Mouse (Mus musculus) intestine, postnatal 0 days (tissue): ENCODE data around the gene Tmem35b. TPM values are rescaled to one million over a fixed set of nuclear protein-coding genes. Genes with fewer than 3 reads are reported as not detected.

Experiments
- ATAC-seq: fragments of 200-750 bp; cut with Nextera tagmentation; 2 replicates; pipeline ENCODE4 v1.8.0; 2017; ENCODE audit warnings: mild to moderate bottlenecking, moderate TSS enrichment, moderate library complexity
- H3K27ac ChIP-seq: fragments of 300-500 bp; sonication (generic); 2 replicates; pipeline ENCODE4 v1.5.1; 2014; ENCODE audit warnings: mild to moderate bottlenecking, low read depth, low read length, moderate library complexity
- H3K27me3 ChIP-seq: fragments of 300-500 bp; sonication (generic); replicated peaks from 2 replicates; pipeline ENCODE4 v1.6.1; 2014; ENCODE audit warnings: low read length, mixed read lengths; ENCODE audit not compliant: control insufficient read depth, insufficient read depth
- H3K36me3 ChIP-seq: fragments of 300-500 bp; sonication (generic); 2 replicates; pipeline ENCODE4 v1.6.1; 2014; ENCODE audit warnings: mild to moderate bottlenecking, moderate library complexity; ENCODE audit not compliant: control insufficient read depth, insufficient read depth
- H3K4me1 ChIP-seq: fragments of 300-500 bp; sonication (generic); replicated peaks from 2 replicates; pipeline ENCODE4 v1.6.1; 2014; ENCODE audit warnings: antibody characterized with exemption, low read length, mixed read lengths; ENCODE audit not compliant: control insufficient read depth, insufficient read depth
- H3K4me2 ChIP-seq: fragments of 300-500 bp; sonication (generic); replicated peaks from 2 replicates; pipeline ENCODE4 v1.6.1; 2014; ENCODE audit warnings: low read depth, mild to moderate bottlenecking, moderate library complexity
- H3K4me3 ChIP-seq: fragments of 300-500 bp; sonication (generic); 2 replicates; pipeline ENCODE4 v1.5.1; 2014; ENCODE audit warnings: low read depth, low read length
- H3K9ac ChIP-seq: fragments of 300-500 bp; sonication (generic); 2 replicates; pipeline ENCODE4 v1.6.1; 2014; ENCODE audit warnings: mild to moderate bottlenecking, low read depth, low read length
- H3K9me3 ChIP-seq: fragments of 300-500 bp; sonication (generic); 2 replicates; pipeline ENCODE4 v1.6.1; 2016; ENCODE audit warnings: mixed run types; ENCODE audit not compliant: control insufficient read depth
- CTCF ChIP-seq: sonication (generic); IDR thresholded peaks from 2 replicates; pipeline ENCODE4 v1.5.1; 2016; ENCODE audit warnings: low read depth, mild to moderate bottlenecking, control low read depth, antibody characterized with exemption, moderate library complexity
- WGBS: fragments of 180-500 bp; shearing (Covaris S2); extraction: QIAGEN DNeasy Blood & Tissue Kit; methylation state at CpG from one replicate; pipeline ENCODE4 v1.1.7; 2014; 5-methylcytosine and 5-hydroxymethylcytosine counted together
- polyA plus RNA-seq: library from polyadenylated mRNA; unstranded; fragments of >200 nt; fragmentation: Nextera tagmentation; extraction: Ambion mirVana; gene quantifications from 2 replicates; pipeline ENCODE4 v1.2.1, GENCODE M21; 2015

The Tmem35b gene
- polyA plus RNA-seq, 1 experiment from 2014 or later, result 19.5 TPM

GRCm38 (mm10) chr4:127125834-127126463 is 2.5 kb downstream of the Tmem35b start:
- Histone ChIP-seq H3K4me1 (no peaks in the 10 kb centered on the region), H3K27ac (no peak overlapping the region), H3K4me3 (peak overlapping the region; percentile 53), H3K9ac (peak overlapping the region; percentile 62), H3K9me3 (no peaks in the 10 kb centered on the region), H3K27me3 (no peaks in the 10 kb centered on the region), H3K4me2 (peak overlapping the region; percentile 80), H3K36me3 (peaks cover 4% of the 10 kb centered on the region; the same call in 1 of the 2 replicates)
- TF ChIP-seq CTCF, result no peak
- under 1% methylated on average over 35 of the region's 35 CpGs for WGBS
- peak; percentile 95 for ATAC-seq

DNA sequence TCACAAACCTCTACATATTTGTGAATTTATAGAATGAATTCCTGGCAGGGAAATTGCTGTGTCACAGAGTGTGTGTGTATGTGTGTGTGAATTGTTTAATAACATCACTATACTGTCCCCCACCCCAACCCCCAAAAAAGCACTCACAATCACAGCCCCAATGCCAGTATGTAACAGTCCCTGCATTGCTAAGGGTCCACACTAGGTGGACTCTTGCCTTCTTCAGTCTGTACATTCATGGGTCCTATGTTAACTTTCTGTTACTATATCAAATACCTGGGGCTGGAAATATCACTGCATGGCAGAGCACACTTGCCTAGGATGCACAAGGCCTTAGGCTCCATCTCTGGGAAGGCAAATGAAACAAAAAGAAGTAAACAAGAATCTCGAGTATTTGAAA is 11.2 kb downstream of the Tmem35b start:
- Histone ChIP-seq H3K27me3 (no peaks in the 10 kb centered on the region), H3K9ac (no peak overlapping the region), H3K27ac (no peak overlapping the region), H3K4me1 (no peaks in the 10 kb centered on the region), H3K9me3 (no peaks in the 10 kb centered on the region), H3K4me2 (no peak overlapping the region), H3K4me3 (no peak overlapping the region), H3K36me3 (no peaks in the 10 kb centered on the region)
- no peak for TF ChIP-seq CTCF
- 49% methylated on average over 1 of the region's 1 CpGs for WGBS
- no peak for ATAC-seq

DNA sequence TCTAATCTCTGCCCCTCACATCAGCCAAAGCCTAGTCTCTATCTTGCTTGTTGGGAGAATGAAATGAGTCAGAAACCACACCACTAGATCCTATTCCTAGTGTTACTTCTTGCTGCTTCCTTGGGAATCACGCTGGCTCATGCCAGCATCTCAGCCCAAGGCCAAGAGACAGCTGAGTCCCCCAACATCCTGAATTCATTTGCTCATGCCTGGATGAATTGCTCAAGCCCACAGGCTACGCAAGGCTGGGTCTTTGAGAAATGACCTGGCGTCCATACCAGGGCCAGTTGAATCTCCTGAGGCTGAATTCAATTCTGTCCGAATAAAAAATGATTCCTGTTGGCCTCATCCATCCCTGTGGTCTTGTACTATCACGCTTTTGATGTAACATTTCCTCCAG is 14.1 kb downstream of the Tmem35b start:
- no peak overlapping the region for H3K4me3 ChIP-seq
- H3K27ac ChIP-seq, result no peak overlapping the region
- no peak for TF ChIP-seq CTCF
- no peaks in the 10 kb centered on the region for H3K4me1 ChIP-seq
- no peak overlapping the region for H3K4me2 ChIP-seq
- H3K27me3 ChIP-seq, result no peaks in the 10 kb centered on the region
- no peak for ATAC-seq
- H3K9ac ChIP-seq, result no peak overlapping the region
- H3K9me3 ChIP-seq, result no peaks in the 10 kb centered on the region
- WGBS, result 83% methylated on average over 5 of the region's 5 CpGs
- no peaks in the 10 kb centered on the region for H3K36me3 ChIP-seq

GRCm38 (mm10) chr4:127138486-127138885 is 15.0 kb downstream of the Tmem35b start:
- no peak for ATAC-seq
- H3K9ac ChIP-seq, result no peak overlapping the region
- no peak overlapping the region for H3K4me2 ChIP-seq
- H3K36me3 ChIP-seq, result no peaks in the 10 kb centered on the region
- 49% methylated on average over 6 of the region's 6 CpGs for WGBS
- no peak overlapping the region for H3K27ac ChIP-seq
- TF ChIP-seq CTCF, result no peak
- H3K9me3 ChIP-seq, result no peaks in the 10 kb centered on the region
- H3K4me1 ChIP-seq, result no peaks in the 10 kb centered on the region
- no peak overlapping the region for H3K4me3 ChIP-seq
- H3K27me3 ChIP-seq, result no peaks in the 10 kb centered on the region

DNA sequence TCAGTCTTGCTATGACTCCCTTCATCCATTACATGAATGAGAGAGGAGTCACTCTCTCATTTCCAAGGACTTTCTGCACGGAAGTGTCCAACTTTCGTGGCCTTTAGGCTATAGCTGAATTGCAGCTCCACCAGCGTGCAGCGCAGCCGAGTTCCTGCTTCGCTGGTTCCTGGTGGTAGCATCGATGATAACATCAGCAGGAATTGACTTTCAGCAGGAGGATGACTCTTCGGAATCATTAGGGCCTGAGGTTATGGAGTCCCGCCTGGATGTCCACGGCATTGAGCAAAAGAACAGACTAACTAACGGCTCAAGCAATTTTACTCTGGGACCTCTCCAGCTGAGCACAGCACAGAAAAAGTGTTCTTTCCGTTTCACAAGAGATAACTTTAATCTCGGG is 26.5 kb downstream of the Tmem35b start:
- H3K9ac ChIP-seq, result no peak overlapping the region
- no peaks in the 10 kb centered on the region for H3K4me1 ChIP-seq
- H3K27ac ChIP-seq, result no peak overlapping the region
- 81% methylated on average over 13 of the region's 13 CpGs for WGBS
- ATAC-seq, result no peak
- no peaks in the 10 kb centered on the region for H3K9me3 ChIP-seq
- TF ChIP-seq CTCF, result no peak
- no peak overlapping the region for H3K4me3 ChIP-seq
- no peaks in the 10 kb centered on the region for H3K36me3 ChIP-seq
- no peaks in the 10 kb centered on the region for H3K27me3 ChIP-seq
- H3K4me2 ChIP-seq, result no peak overlapping the region

- no peaks in the 10 kb centered on the region for H3K9me3 ChIP-seq
- H3K36me3 ChIP-seq, result no peaks in the 10 kb centered on the region
- no peak overlapping the region for H3K27ac ChIP-seq
- no peak for TF ChIP-seq CTCF
- no peaks in the 10 kb centered on the region for H3K4me1 ChIP-seq
- H3K9ac ChIP-seq, result no peak overlapping the region
- WGBS, result 58% methylated on average over 1 of the region's 1 CpGs
- H3K4me3 ChIP-seq, result no peak overlapping the region
- no peaks in the 10 kb centered on the region for H3K27me3 ChIP-seq
- no peak for ATAC-seq
- no peak overlapping the region for H3K4me2 ChIP-seq
These were observed 29.9 kb downstream of the Tmem35b start for GRCm38 (mm10) chr4:127153345-127153744.

GRCm38 (mm10) chr4:127155757-127156156 is 32.3 kb downstream of the Tmem35b start:
- no peak overlapping the region for H3K4me2 ChIP-seq
- no peaks in the 10 kb centered on the region for H3K4me1 ChIP-seq
- no peaks in the 10 kb centered on the region for H3K9me3 ChIP-seq
- 65% methylated on average over 5 of the region's 5 CpGs for WGBS
- ATAC-seq, result no peak
- H3K4me3 ChIP-seq, result no peak overlapping the region
- H3K27me3 ChIP-seq, result no peaks in the 10 kb centered on the region
- no peak overlapping the region for H3K9ac ChIP-seq
- TF ChIP-seq CTCF, result peak; percentile 32
- H3K27ac ChIP-seq, result no peak overlapping the region
- no peaks in the 10 kb centered on the region for H3K36me3 ChIP-seq
